Mouse (Mus musculus): ENCODE results near the gene Rab44. TPM values are rescaled to one million over a fixed set of nuclear protein-coding genes. Genes with fewer than 3 reads are reported as not detected.

Rab44 gene
- polyA plus RNA-seq, 1 experiment from 2014 or later = 0.04 TPM

DNA sequence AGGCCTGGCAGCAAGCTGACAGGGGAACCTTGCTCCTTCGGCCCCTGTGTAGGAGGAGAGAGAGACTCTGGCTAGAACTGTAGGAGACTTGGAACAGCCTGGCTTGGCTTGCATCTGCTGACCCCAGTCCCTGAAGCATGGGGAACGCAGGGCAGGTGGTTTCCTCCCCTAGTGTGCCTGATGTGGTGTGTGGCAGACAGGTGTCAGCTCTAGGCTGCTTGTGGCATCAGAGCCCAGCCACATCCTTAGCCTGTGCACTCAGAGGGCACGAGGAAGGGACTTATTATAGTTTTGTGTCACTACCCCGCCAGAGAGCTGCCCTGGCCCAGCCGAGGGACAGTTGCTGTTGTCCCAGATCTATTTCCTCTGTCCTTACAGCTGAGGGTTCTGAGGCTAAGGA lies 38.6 kb downstream of the Rab44 start:
- no peak for TF ChIP-seq CTCF (IDR thresholded peaks at IDR 0.05)
- no peak for ATAC-seq
- POLR2A ChIA-PET = no interaction called here
- in situ Hi-C loops (cut with MboI; ENCODE audit: low pct_unique_long_range_greater_than_20kb) = no loop called here
- DNase-seq (ENCODE audit: low read depth, low spot score) = no peak
- CTCF ChIA-PET = no interaction called here
- no peaks in the 10 kb centered on the region for H3K27me3 ChIP-seq

- no peak for ATAC-seq
- no peak for DNase-seq (ENCODE audit: low read depth, low spot score)
- no peaks in the 10 kb centered on the region for H3K27me3 ChIP-seq
- POLR2A ChIA-PET = no interaction called here
- TF ChIP-seq CTCF (IDR thresholded peaks at IDR 0.05) = no peak
- in situ Hi-C loops (cut with MboI; ENCODE audit: low pct_unique_long_range_greater_than_20kb) = no loop called here
- CTCF ChIA-PET = interaction anchor here (1.5 kb wide), 1 partner anchor 31 kb away, joined by 5 read pairs; no protein-coding TSS in a partner anchor
Observed at GRCm38 (mm10) chr17:29154247-29154646, 40.3 kb downstream of the Rab44 start.

- H3K27me3 ChIP-seq = no peaks in the 10 kb centered on the region
- in situ Hi-C loops (cut with MboI; ENCODE audit: low pct_unique_long_range_greater_than_20kb) = no loop called here
- ATAC-seq (no peak), DNase-seq (ENCODE audit: low read depth, low spot score) (no peak)
- ChIA-PET POLR2A (interaction anchor here (0.5 kb wide), 1 partner anchor 106 kb away, joined by 3 read pairs; no protein-coding TSS in a partner anchor), CTCF (interaction anchor here (1.4 to 1.6 kb wide), 3 partner anchors 9 to 91 kb away, joined by 3 to 5 read pairs (median 4); no protein-coding TSS in a partner anchor)
- no peak for TF ChIP-seq CTCF (IDR thresholded peaks at IDR 0.05)
Observed at GRCm38 (mm10) chr17:29155355-29156135, 41.6 kb downstream of the Rab44 start.

DNA sequence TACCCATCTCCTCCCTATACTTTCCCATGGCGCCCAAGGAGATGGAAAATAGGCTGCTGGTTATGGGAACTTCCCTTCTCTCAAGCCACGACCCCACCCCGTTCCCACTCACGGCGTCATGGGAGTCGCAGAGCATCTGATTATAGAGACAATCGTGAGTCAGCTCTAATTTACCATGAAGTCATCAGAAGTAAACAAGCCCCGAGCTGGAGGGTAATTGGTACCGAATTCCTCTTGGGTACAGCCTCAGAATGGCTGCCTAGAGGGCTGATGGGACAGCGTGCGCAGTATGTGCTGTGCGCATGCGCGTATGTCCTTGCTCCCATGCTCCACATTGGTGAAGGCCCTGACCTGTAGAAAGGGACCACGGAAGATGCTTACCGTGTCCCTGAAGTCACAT lies 42.5 kb downstream of the Rab44 start:
- DNase-seq (ENCODE audit: low read depth, low spot score) (no peak), ATAC-seq (no peak)
- no peak for TF ChIP-seq CTCF (IDR thresholded peaks at IDR 0.05)
- POLR2A ChIA-PET = interaction anchor here (0.5 kb wide), 1 partner anchor 107 kb away, joined by 3 read pairs; no protein-coding TSS in a partner anchor
- H3K27me3 ChIP-seq = no peaks in the 10 kb centered on the region
- CTCF ChIA-PET = interaction anchor here (1.4 to 1.6 kb wide), 2 partner anchors 10 to 90 kb away, joined by 3 to 4 read pairs; no protein-coding TSS in a partner anchor
- in situ Hi-C loops (cut with MboI; ENCODE audit: low pct_unique_long_range_greater_than_20kb) = no loop called here

- in situ Hi-C loops (cut with MboI; ENCODE audit: low pct_unique_long_range_greater_than_20kb) = no loop called here
- ChIA-PET CTCF (no interaction called here), POLR2A (no interaction called here)
- no peak for TF ChIP-seq CTCF (IDR thresholded peaks at IDR 0.05)
- DNase-seq (ENCODE audit: low read depth, low spot score) (no peak), ATAC-seq (no peak)
- H3K27me3 ChIP-seq = no peaks in the 10 kb centered on the region
Observed at GRCm38 (mm10) chr17:29156866-29157265, 42.9 kb downstream of the Rab44 start.

DNA sequence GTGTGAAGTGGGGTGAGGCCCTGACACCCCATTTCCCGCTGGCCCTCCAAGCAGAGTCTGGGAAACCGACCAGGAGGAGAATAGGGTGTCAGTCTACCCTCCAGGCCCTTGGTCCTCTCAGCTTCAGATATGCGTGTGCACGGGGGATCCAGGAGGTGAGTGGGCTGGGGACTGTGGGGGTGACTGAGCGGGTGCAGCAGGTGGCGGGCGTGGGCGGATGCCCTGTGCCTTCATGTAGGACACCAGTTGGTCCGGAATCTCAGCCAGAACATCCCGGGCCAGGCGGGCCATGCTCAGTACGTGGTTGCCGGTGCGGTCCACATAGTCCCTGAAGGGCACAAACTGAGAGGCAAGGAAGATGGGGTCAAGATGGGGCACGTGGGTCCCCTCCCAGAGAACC lies 45.0 kb downstream of the Rab44 start:
- in situ Hi-C loops (cut with MboI; ENCODE audit: low pct_unique_long_range_greater_than_20kb) = no loop called here
- ATAC-seq (no peak), DNase-seq (ENCODE audit: low read depth, low spot score) (no peak)
- no peaks in the 10 kb centered on the region for H3K27me3 ChIP-seq
- no peak for TF ChIP-seq CTCF (IDR thresholded peaks at IDR 0.05)
- ChIA-PET CTCF (no interaction called here), POLR2A (no interaction called here)

DNA sequence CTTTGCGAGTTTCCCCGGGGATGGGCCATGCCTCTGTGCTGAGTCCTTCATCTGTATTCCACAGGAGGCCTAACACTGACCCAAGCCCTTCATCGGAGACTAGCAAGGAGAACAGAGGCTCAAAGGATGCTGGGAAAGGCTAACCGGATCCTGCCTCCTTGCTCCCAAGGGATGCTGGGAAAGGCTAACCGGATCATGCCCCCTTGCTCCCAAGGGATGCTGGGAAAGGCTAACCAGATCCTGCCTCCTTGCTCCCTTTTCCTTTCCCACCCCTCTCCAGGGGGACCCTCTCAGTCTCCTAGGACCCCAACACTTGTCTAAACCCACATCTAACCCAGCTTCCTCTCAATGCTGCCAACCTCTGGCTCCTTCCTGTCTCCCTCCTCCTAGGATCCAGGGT lies 45.4 kb downstream of the Rab44 start:
- POLR2A ChIA-PET = no interaction called here
- no peaks in the 10 kb centered on the region for H3K27me3 ChIP-seq
- no peak for TF ChIP-seq CTCF (IDR thresholded peaks at IDR 0.05)
- in situ Hi-C loops (cut with MboI; ENCODE audit: low pct_unique_long_range_greater_than_20kb) = no loop called here
- CTCF ChIA-PET = no interaction called here
- ATAC-seq (peak; percentile 3), DNase-seq (ENCODE audit: low read depth, low spot score) (no peak)

DNA sequence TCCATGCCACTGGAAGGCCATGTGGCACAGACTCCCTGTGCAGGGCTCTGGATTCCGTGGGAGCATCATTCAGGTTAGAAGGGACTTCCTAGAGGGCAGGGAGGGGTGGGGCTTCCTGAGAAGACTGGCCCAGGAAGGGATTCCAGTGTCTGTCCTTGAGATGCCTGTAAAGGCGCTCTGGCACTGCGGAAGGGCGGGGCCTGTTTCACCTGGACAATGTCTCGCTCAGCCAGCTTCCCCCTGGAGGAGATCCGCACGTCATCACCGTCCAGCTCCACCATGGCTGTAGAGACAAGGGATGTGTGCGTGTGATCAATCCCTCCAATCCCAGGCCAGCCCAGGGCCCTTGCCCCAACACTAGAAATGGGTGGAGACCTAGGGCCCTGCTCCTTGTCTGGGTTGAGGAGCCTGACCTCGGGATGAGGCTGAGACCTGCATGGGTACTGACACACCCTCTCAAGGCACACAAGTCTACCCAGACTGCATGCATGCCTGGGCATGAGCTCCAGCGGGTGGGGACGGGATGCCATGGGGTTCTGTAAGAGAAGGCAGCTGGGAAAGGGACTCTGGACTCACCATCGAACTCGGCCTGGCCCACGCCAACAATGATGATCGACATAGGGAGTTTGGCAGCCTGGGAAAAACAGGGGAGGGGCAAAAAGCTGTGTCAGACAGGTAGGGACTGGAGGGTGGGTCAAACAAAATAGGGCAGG lies 46.0 kb downstream of the Rab44 start:
- POLR2A ChIA-PET = no interaction called here
- DNase-seq (ENCODE audit: low read depth, low spot score) = no peak
- peak; percentile 5 for ATAC-seq
- CTCF ChIA-PET = no interaction called here
- in situ Hi-C loops (cut with MboI; ENCODE audit: low pct_unique_long_range_greater_than_20kb) = no loop called here
- TF ChIP-seq CTCF (IDR thresholded peaks at IDR 0.05) = no peak
- H3K27me3 ChIP-seq = no peaks in the 10 kb centered on the region

DNA sequence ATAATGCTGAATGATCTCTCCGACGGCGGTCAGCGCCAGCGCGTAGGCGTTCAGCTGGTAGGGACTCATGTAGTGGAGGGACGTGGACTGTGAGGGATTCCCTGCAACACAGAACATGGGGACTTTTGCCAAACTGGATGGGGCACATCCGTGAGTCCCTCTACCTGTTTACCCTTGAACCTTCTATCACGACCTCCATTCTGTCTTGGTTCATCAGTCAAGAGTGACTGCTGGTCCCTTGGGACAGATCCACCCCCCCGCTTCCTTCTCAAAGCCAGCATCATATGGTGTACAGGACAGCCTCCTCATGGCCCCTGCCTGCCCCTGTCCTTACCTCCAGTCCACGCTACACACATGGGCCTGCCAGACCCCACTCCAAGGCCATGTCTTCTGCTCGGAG lies 48.4 kb downstream of the Rab44 start:
- no peak for TF ChIP-seq CTCF (IDR thresholded peaks at IDR 0.05)
- DNase-seq (ENCODE audit: low read depth, low spot score) = no peak
- in situ Hi-C loops (cut with MboI; ENCODE audit: low pct_unique_long_range_greater_than_20kb) = no loop called here
- ATAC-seq = no peak
- no peaks in the 10 kb centered on the region for H3K27me3 ChIP-seq
- CTCF ChIA-PET = interaction anchor here (1.3 kb wide), 1 partner anchor 9 kb away, joined by 3 read pairs; no protein-coding TSS in a partner anchor
- POLR2A ChIA-PET = no interaction called here

DNA sequence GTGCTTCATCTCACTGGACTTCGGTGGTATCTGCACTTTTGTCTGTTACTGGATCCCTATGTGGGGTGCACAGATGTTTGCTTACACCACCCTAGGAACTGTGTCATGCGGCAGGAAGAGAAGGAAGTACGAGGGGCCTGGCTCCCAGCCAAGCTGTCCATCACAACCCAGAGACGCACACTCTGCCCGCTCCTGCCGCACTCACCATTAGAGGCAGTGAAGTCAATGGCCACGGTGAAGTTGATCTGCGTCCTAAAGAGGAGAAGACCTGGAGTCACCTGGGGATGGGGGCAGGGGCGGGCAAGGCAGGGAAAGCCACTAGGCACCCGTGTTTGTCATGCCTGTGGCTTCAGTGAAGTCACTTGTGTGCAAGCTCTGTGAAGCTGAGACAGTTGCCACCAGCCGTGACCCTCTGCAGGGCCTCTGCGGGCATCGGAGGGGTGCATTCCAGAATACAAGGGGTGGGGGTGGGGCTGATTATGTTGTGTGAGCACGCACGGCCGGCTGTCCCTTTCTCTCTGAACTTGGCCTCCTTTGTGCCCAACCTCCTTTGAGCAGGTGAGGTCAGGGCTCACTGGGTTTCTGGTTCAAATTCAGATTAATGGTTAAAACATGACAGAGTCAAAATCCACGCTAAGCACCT lies 50.6 kb downstream of the Rab44 start:
- ATAC-seq = no peak
- CTCF ChIA-PET = no interaction called here
- no peak for TF ChIP-seq CTCF (IDR thresholded peaks at IDR 0.05)
- POLR2A ChIA-PET = no interaction called here
- DNase-seq (ENCODE audit: low read depth, low spot score) = no peak
- no peaks in the 10 kb centered on the region for H3K27me3 ChIP-seq
- in situ Hi-C loops (cut with MboI; ENCODE audit: low pct_unique_long_range_greater_than_20kb) = no loop called here

DNA sequence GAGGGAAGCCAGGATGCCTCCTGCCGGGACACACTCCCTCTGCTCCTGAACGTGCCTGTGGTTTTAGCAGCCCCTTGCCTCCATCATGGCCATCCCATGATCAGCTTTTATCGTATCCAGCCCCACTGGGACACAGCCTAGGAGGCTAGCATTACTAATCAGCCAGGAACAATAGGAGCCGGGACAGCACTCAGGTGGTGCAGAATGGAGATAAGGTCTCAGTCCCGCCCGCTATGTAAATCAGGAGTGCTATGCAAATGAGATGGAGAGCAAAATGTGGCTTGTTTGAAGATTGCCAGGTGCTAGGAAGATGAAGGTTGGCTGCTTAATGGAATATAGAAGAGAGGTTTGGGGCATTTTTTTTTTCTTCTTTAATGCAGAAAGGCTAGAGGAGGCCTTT lies 51.5 kb downstream of the Rab44 start:
- DNase-seq (ENCODE audit: low read depth, low spot score) (no peak), ATAC-seq (no peak)
- ChIA-PET CTCF (interaction anchor here (1.4 kb wide), 1 partner anchor 117 kb away, joined by 4 read pairs; no protein-coding TSS in a partner anchor), POLR2A (interaction anchor here (0.7 kb wide), 1 partner anchor 112 kb away, joined by 7 read pairs; no protein-coding TSS in a partner anchor)
- no peaks in the 10 kb centered on the region for H3K27me3 ChIP-seq
- TF ChIP-seq CTCF (IDR thresholded peaks at IDR 0.05) = no peak
- in situ Hi-C loops (cut with MboI; ENCODE audit: low pct_unique_long_range_greater_than_20kb) = no loop called here

Data from Patski (cell line).